Mouse (Mus musculus): ENCODE results near the gene Gtf2f2. TPM values are rescaled to one million over a fixed set of nuclear protein-coding genes. Genes with fewer than 3 reads are reported as not detected.
"Not testable (repeated sequence)": the region's sequence is repeated elsewhere in the genome, so short reads cannot be mapped to it uniquely, and the experiment has no call there.

Gtf2f2 gene
- polyA plus RNA-seq, 1 experiment from 2014 or later: 32.8 TPM

- Histone ChIP-seq H3K4me2 (replicated peaks) (no peak overlapping the region), H3K9me3 (replicated peaks) (no peaks in the 10 kb centered on the region), H3K27me3 (no peaks in the 10 kb centered on the region), H3K4me1 (no peaks in the 10 kb centered on the region), H3K4me3 (replicated peaks) (no peak overlapping the region), H3K27ac (replicated peaks) (no peak overlapping the region), H3K9ac (no peak overlapping the region), H3K36me3 (no peaks in the 10 kb centered on the region)
- WGBS: 56% methylated on average over 9 of the region's 9 CpGs
- ATAC-seq (ENCODE audit: insufficient number of reproducible peaks, low FRiP score, low TSS enrichment, low read depth): no peak
These were observed 48.4 kb downstream of the Gtf2f2 start for GRCm38 (mm10) chr14:75962250-75962649.

- WGBS: 90% methylated on average over 7 of the region's 7 CpGs
- H3K9ac ChIP-seq: no peak within 1 kb of the TSS
- no peak for ATAC-seq (ENCODE audit: insufficient number of reproducible peaks, low FRiP score, low TSS enrichment, low read depth)
- no peaks in the 10 kb centered on the region for H3K27me3 ChIP-seq
- no peaks in the 10 kb centered on the region for H3K4me1 ChIP-seq
- no peak within 1 kb of the TSS for H3K4me2 ChIP-seq (replicated peaks)
- no peak within 1 kb of the TSS for H3K4me3 ChIP-seq (replicated peaks)
- H3K36me3 ChIP-seq: no peaks in the 10 kb centered on the region
- no peak within 1 kb of the TSS for H3K27ac ChIP-seq (replicated peaks)
- no peaks in the 10 kb centered on the region for H3K9me3 ChIP-seq (replicated peaks)
These were observed 55.9 kb downstream of the Gtf2f2 start, which contains the start of gene Kctd4 for GRCm38 (mm10) chr14:75954766-75955165. Gene Kctd4 (plus strand): TSS chr14:75955009.

GRCm38 (mm10) chr14:75953011-75953410, 57.7 kb downstream of the Gtf2f2 start:
- Histone ChIP-seq H3K4me1 (no peaks in the 10 kb centered on the region), H3K27ac (replicated peaks) (no peak overlapping the region), H3K27me3 (no peaks in the 10 kb centered on the region), H3K4me3 (replicated peaks) (no peak overlapping the region), H3K4me2 (replicated peaks) (no peak overlapping the region), H3K9ac (no peak overlapping the region), H3K9me3 (replicated peaks) (no peaks in the 10 kb centered on the region), H3K36me3 (no peaks in the 10 kb centered on the region)
- ATAC-seq (ENCODE audit: insufficient number of reproducible peaks, low FRiP score, low TSS enrichment, low read depth): no peak
- whole genome bisulfite sequencing: 21% methylated on average over 2 of the region's 2 CpGs

GRCm38 (mm10) chr14:75947674-75948073, 63.0 kb downstream of the Gtf2f2 start:
- Histone ChIP-seq H3K9me3 (replicated peaks) (no peaks in the 10 kb centered on the region), H3K4me2 (replicated peaks) (no peak overlapping the region), H3K9ac (no peak overlapping the region), H3K4me3 (replicated peaks) (no peak overlapping the region), H3K36me3 (no peaks in the 10 kb centered on the region), H3K4me1 (no peaks in the 10 kb centered on the region), H3K27me3 (no peaks in the 10 kb centered on the region), H3K27ac (replicated peaks) (no peak overlapping the region)
- WGBS: 42% methylated on average over 3 of the region's 3 CpGs
- no peak for ATAC-seq (ENCODE audit: insufficient number of reproducible peaks, low FRiP score, low TSS enrichment, low read depth)

- Histone ChIP-seq H3K27ac (replicated peaks) (no peak overlapping the region), H3K27me3 (no peaks in the 10 kb centered on the region), H3K4me1 (no peaks in the 10 kb centered on the region), H3K9me3 (replicated peaks) (no peaks in the 10 kb centered on the region), H3K4me3 (replicated peaks) (no peak overlapping the region), H3K4me2 (replicated peaks) (no peak overlapping the region), H3K9ac (no peak overlapping the region), H3K36me3 (no peaks in the 10 kb centered on the region)
- WGBS: 95% methylated on average over 3 of the region's 3 CpGs
- no peak for ATAC-seq (ENCODE audit: insufficient number of reproducible peaks, low FRiP score, low TSS enrichment, low read depth)
These were observed 68.3 kb downstream of the Gtf2f2 start for GRCm38 (mm10) chr14:75942365-75942764.

GRCm38 (mm10) chr14:75941500-75941899, 69.2 kb downstream of the Gtf2f2 start:
- no peaks in the 10 kb centered on the region for H3K27me3 ChIP-seq
- H3K9me3 ChIP-seq (replicated peaks): no peaks in the 10 kb centered on the region
- no peaks in the 10 kb centered on the region for H3K36me3 ChIP-seq
- H3K4me3 ChIP-seq (replicated peaks): no peak overlapping the region
- WGBS: 98% methylated on average over 1 of the region's 1 CpGs
- ATAC-seq (ENCODE audit: insufficient number of reproducible peaks, low FRiP score, low TSS enrichment, low read depth): no peak
- no peaks in the 10 kb centered on the region for H3K4me1 ChIP-seq
- H3K9ac ChIP-seq: no peak overlapping the region
- no peak overlapping the region for H3K4me2 ChIP-seq (replicated peaks)
- H3K27ac ChIP-seq (replicated peaks): no peak overlapping the region

GRCm38 (mm10) chr14:75937714-75938113, 73.0 kb downstream of the Gtf2f2 start:
- Histone ChIP-seq H3K9me3 (replicated peaks) (no peaks in the 10 kb centered on the region), H3K4me2 (replicated peaks) (no peak overlapping the region), H3K4me3 (replicated peaks) (no peak overlapping the region), H3K36me3 (no peaks in the 10 kb centered on the region), H3K27me3 (no peaks in the 10 kb centered on the region), H3K9ac (no peak overlapping the region), H3K27ac (replicated peaks) (no peak overlapping the region), H3K4me1 (no peaks in the 10 kb centered on the region)
- no peak for ATAC-seq (ENCODE audit: insufficient number of reproducible peaks, low FRiP score, low TSS enrichment, low read depth)
- WGBS: 69% methylated on average over 1 of the region's 1 CpGs

- WGBS: 91% methylated on average over 2 of the region's 2 CpGs
- Histone ChIP-seq H3K4me2 (replicated peaks) (no peak overlapping the region), H3K9ac (no peak overlapping the region), H3K36me3 (no peaks in the 10 kb centered on the region), H3K4me1 (no peaks in the 10 kb centered on the region), H3K4me3 (replicated peaks) (no peak overlapping the region), H3K27me3 (no peaks in the 10 kb centered on the region), H3K9me3 (replicated peaks) (no peaks in the 10 kb centered on the region), H3K27ac (replicated peaks) (no peak overlapping the region)
- ATAC-seq (ENCODE audit: insufficient number of reproducible peaks, low FRiP score, low TSS enrichment, low read depth): no peak
These were observed 76.3 kb downstream of the Gtf2f2 start for GRCm38 (mm10) chr14:75934359-75934758.

- no peaks in the 10 kb centered on the region for H3K9me3 ChIP-seq (replicated peaks)
- no peak overlapping the region for H3K4me2 ChIP-seq (replicated peaks)
- no peak overlapping the region for H3K4me3 ChIP-seq (replicated peaks)
- H3K27me3 ChIP-seq: no peaks in the 10 kb centered on the region
- ATAC-seq (ENCODE audit: insufficient number of reproducible peaks, low FRiP score, low TSS enrichment, low read depth): no peak
- H3K27ac ChIP-seq (replicated peaks): no peak overlapping the region
- no peak overlapping the region for H3K9ac ChIP-seq
- 96% methylated on average over 23 of the region's 23 CpGs for WGBS
- no peaks in the 10 kb centered on the region for H3K4me1 ChIP-seq
- no peaks in the 10 kb centered on the region for H3K36me3 ChIP-seq
These were observed 79.4 kb downstream of the Gtf2f2 start for GRCm38 (mm10) chr14:75931266-75931665.

GRCm38 (mm10) chr14:75929713-75930112, 81.0 kb downstream of the Gtf2f2 start:
- not testable (repeated sequence) for H3K4me3 ChIP-seq (replicated peaks); ATAC-seq (ENCODE audit: insufficient number of reproducible peaks, low FRiP score, low TSS enrichment, low read depth); H3K9me3 ChIP-seq (replicated peaks); H3K9ac ChIP-seq; H3K36me3 ChIP-seq; H3K4me2 ChIP-seq (replicated peaks); H3K27me3 ChIP-seq; H3K4me1 ChIP-seq; H3K27ac ChIP-seq (replicated peaks)
- 79% methylated on average over 8 of the region's 8 CpGs for WGBS

- Histone ChIP-seq H3K27me3 (no peaks in the 10 kb centered on the region), H3K4me3 (replicated peaks) (no peak overlapping the region), H3K4me2 (replicated peaks) (no peak overlapping the region), H3K4me1 (no peaks in the 10 kb centered on the region), H3K27ac (replicated peaks) (no peak overlapping the region), H3K9me3 (replicated peaks) (no peaks in the 10 kb centered on the region), H3K9ac (no peak overlapping the region), H3K36me3 (no peaks in the 10 kb centered on the region)
- no peak for ATAC-seq (ENCODE audit: insufficient number of reproducible peaks, low FRiP score, low TSS enrichment, low read depth)
- 70% methylated on average over 1 of the region's 1 CpGs for WGBS
These were observed 87.2 kb downstream of the Gtf2f2 start for GRCm38 (mm10) chr14:75923314-75924052.

- Histone ChIP-seq H3K4me2 (replicated peaks) (no peak overlapping the region), H3K36me3 (no peaks in the 10 kb centered on the region), H3K4me3 (replicated peaks) (no peak overlapping the region), H3K9ac (no peak overlapping the region), H3K4me1 (no peaks in the 10 kb centered on the region), H3K27me3 (no peaks in the 10 kb centered on the region), H3K9me3 (replicated peaks) (no peaks in the 10 kb centered on the region), H3K27ac (replicated peaks) (no peak overlapping the region)
- no peak for ATAC-seq (ENCODE audit: insufficient number of reproducible peaks, low FRiP score, low TSS enrichment, low read depth)
- WGBS: 93% methylated on average over 2 of the region's 2 CpGs
These were observed 98.0 kb downstream of the Gtf2f2 start for GRCm38 (mm10) chr14:75912665-75913064.
